Mouse (Mus musculus) ES-Bruce4 (cell line): Measurements from ENCODE around the gene Aknad1.

Experiments
- CTCF ChIP-seq: IDR thresholded peaks from one replicate; pipeline ENCODE4 v1.8.1; 2011; ENCODE audit warnings: low read depth, low read length
- POLR2A ChIP-seq: IDR thresholded peaks from one replicate; pipeline ENCODE4 v1.8.1; 2011; ENCODE audit warnings: low read length; ENCODE audit not compliant: insufficient read depth

DNA sequence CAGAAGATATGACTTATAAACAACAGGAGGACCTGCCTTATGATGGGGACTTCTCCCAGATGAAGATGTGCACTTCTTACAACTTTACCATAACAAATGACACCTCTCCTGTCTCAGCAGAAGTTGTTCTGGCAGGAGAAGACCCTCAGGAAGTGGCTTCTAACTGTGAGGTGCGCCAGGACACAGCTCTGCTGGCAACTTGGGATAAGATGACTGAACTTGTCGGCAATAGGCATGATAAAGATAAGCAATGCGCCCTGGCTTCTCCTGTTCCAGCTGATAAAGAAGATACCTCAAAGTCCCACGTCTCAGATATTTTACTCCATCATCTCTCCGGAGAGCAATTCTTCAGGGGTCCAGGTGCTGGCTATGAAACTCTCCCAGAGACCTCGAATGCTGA lies 12.2 kb downstream of the Aknad1 start:
- no peak for TF ChIP-seq CTCF
- TF ChIP-seq POLR2A = no peak
